Mouse (Mus musculus) hindlimb bud, embryonic 11.5 days (tissue): ENCODE data around the gene Ilf3.

ENCODE experiments used
- DNase-seq: peaks from one replicate; pipeline ENCODE4 v3.0.0-alpha.2; 2012; ENCODE audit warnings: low read depth, low spot score; ENCODE audit errors: extremely low spot score

The Ilf3 gene

GRCm38 (mm10) chr9:21337652-21338051 lies 30.0 kb upstream of the Ilf3 start:
- no peak for DNase-seq

DNA sequence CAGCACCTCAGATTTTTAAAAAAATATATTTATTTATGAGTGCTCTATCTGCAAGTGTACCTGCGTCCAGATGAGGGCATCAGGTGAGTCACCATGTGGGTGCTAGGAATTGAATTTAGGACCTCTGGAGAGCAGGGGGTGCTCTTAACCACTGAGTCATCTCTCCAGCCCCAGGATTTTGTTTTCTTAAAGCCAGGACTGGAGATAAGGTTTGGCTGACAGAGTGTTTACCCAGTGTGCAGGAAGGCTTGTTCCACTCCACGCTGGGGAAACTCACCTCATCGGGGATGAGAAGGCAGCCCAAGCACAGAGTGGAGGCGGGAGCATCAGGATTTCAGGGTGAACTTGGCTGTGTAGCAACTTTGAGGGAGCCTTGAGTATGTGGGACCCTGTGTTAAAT lies 27.3 kb upstream of the Ilf3 start:
- DNase-seq: no peak

GRCm38 (mm10) chr9:21346627-21347365 lies 20.9 kb upstream of the Ilf3 start:
- DNase-seq: no peak

- no peak for DNase-seq
Observed at GRCm38 (mm10) chr9:21348152-21348551, 19.5 kb upstream of the Ilf3 start.

DNA sequence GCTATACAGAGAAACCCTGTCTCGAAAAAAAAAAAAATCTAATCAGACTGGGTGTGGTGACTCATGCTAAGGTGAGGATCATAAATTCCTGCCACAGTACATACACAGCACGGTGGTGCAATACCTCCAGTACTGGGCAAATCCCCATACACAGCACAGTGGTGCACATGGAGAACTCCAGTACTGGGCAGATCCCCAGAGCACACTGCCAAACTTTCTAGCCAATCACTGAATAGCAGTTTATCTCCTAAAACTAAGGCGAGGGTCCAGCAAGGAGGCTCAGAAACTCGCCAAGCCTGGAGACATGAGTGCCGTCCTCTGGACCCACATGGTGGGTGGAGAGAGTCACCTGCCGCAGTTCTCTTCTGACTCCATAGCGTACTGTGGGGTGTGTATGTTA lies 16.5 kb upstream of the Ilf3 start:
- DNase-seq: no peak

GRCm38 (mm10) chr9:21351702-21352377 lies 15.8 kb upstream of the Ilf3 start:
- no peak for DNase-seq

GRCm38 (mm10) chr9:21352463-21353372 lies 15.0 kb upstream of the Ilf3 start:
- DNase-seq: no peak

DNA sequence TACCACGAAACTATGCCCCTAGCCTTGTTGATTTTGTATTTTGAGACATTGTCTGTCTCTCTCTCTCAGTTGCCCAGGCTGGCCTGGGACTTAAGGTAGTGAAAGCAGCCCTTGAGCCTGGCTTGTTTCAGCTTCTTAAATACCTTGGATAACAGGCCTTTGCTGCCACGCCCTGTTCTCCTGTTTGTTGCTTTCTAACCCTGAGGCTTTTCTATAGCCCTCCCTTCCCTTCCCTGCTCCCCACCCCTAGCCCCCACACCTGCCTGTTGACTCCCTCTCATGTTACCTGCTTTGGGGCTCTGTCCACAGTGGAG lies 14.3 kb upstream of the Ilf3 start:
- no peak for DNase-seq

GRCm38 (mm10) chr9:21354796-21355195 lies 12.9 kb upstream of the Ilf3 start:
- DNase-seq: no peak

DNA sequence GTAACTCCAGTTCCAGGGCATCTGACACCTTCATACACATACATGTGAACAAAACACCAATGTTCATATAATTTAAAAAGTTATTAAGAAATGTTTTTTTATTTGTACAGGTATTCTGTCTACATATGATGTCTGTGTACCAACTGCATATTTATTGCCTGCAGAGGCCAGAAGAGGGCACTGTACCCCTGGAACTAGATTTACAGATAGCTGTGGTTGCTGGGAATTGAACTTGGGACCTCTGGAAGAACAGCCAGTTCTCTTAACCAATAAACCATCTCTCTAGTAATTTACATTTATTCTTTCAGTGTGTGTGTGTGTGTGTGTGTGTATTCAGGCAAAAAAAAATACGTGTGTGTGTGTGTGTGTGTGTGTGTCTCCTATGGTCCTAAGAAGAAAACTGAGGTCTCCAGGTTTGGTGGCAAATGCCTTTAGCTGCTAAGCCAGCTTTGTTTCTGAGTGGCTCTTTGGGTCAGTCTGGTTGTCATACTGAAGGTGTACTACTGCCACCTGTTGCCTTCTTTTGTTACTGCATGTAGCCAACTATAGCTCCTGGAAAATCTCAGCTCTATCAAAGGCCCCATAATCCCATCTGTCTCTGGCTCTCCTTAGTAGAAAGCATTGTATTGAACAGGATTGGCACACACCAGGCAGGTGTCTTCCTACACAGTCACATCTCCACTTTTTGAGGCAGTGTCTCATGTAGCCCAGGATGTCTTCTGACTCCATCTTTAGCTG lies 10.5 kb upstream of the Ilf3 start:
- peak; percentile 88 for DNase-seq

- DNase-seq: no peak
Observed at GRCm38 (mm10) chr9:21366541-21367220, 990 bp upstream of the Ilf3 start.

DNA sequence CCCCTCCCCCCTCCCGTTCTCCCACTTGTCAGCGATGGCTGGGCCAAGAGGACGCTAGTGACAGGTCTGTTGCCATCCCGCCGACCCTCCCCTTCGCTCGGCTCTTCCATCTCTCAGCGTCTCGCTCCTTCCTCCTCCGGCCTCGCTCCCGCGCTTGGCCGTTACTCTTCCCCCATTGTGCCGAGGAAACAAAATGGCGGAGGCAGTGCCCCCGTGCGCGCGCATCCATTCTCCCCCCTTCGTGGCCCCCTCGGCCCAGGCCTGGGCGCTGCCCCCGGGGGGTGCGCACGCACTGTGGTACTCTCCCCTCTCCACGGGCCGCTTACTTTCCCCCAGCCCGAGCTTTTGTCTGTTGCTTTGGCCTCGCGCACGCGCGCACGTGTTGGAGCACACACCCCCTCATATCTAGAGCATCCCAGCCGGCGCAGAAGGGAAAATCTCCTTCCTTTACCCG lies 487 bp downstream of the Ilf3 start:
- no peak for DNase-seq

GRCm38 (mm10) chr9:21369080-21369479 lies 1.4 kb downstream of the Ilf3 start:
- no peak for DNase-seq

- no peak for DNase-seq
Observed at GRCm38 (mm10) chr9:21370876-21371275, 3.2 kb downstream of the Ilf3 start.

GRCm38 (mm10) chr9:21372508-21372907 lies 4.8 kb downstream of the Ilf3 start:
- no peak for DNase-seq

DNA sequence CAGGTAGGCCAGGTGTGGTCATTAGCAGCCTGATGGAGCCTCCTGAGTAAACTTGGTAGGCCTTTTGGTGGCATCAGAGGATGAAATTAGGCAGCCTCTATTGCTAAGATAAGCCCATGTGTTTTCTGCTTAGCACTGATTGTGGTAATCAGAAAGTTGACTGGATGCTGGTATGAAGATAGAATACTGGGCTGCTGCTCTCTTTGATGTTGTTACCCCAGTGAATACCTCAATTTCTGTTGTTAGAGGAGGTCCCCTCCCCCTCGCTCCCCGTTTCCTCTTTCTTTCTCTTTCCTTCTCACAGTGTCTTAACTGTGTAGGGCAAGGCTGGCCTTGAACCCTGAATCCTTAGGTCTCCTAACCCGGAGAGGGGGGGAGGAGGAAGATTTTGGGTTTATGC lies 11.5 kb downstream of the Ilf3 start:
- no peak for DNase-seq

DNA sequence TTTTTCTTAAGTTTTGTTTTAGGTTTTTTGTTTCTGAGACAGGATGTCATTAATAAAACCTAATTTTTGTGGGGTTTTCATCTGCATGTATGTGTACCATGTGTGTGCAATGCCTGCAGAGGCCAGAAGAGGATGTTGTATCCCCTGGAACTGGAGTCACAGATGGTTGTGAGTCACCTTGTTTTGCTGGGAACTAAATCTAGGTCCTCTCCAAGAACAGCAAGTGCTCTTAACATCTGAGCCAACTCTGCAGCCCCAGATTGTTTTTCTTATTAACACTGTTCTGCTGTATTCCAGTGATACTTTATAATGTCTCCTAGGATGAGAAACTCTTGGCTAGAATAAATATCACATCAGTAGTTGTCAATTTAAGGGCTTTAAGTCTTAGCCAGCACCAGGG lies 13.2 kb downstream of the Ilf3 start:
- DNase-seq: no peak

GRCm38 (mm10) chr9:21383966-21384365 lies 16.3 kb downstream of the Ilf3 start:
- no peak for DNase-seq

DNA sequence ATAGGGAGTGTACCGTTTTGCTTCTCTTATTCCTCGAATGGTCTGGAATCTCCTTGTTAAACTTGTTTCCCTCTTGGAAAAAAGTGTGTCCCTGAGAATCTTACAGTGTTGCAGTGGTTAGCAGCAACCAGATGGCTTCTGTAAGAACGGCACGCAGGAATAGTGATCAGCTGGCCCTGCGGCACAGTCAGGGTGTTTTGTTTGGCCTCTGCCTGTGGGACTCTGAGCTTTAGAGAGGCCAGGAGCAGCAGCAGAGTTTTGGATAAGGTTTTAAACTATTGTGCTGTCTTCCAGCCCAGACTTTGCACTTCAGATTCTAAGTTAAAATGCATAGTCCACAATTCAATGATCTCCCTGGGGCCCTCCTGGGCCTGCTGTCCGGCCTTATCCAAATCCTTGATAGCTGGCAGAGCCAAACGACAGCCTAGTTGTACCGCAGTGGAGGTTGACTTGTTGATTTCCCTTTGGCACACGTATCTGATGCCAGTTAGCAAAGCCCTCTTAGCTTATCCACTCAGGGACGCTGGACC lies 25.0 kb downstream of the Ilf3 start:
- DNase-seq: no peak

DNA sequence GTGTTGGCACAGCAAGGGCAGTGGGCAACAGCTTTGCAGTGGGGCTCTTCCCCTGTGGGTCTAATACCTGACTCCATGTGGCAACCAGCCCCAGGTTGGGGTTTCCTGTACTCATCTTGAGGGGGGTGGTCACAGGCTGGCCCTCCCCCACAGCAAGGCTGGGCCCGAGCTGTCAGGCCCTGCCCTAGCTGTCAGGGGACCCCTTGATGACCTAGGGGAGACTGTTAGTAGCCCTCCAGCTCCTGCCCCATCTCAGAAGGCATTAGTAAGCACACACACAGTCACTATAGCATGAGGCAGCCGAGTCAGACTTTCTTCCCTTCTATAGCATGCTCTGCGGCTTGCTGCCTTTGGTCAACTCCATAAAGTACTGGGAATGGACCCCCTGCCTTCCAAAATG lies 28.0 kb downstream of the Ilf3 start:
- DNase-seq: no peak
